Mouse (Mus musculus): ENCODE measurements around the gene Tufm.

Gene Tufm

GRCm38 (mm10) chr7:126501684-126502022, 14.5 kb downstream of the Tufm start:
- no peak for DNase-seq (ENCODE audit: low spot score)

GRCm38 (mm10) chr7:126502023-126502741, 15.0 kb downstream of the Tufm start:
- peak; percentile 93 for DNase-seq (ENCODE audit: low spot score)

DNA sequence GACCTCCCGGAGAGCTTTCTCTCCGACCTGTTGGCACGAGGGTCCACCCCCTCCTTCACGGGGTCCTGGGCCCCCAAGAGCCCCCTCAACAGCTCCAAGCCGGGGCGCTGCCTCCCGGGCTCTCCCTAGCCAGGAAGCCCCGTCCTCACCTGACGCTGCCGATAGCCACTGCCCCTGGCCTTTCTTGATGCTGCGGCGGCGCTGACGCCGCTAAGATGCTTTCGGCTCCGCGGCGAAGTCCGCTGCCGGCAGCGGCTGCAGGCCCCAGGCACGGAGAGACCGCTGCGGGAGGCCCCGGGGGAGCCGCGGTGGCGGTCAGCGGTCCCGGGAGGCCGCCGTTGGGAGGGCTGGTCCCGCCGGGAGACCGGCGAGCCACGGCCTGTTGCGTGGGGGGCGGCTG, 15.6 kb downstream of the Tufm start:
- DNase-seq (ENCODE audit: low spot score) = no peak

DNA sequence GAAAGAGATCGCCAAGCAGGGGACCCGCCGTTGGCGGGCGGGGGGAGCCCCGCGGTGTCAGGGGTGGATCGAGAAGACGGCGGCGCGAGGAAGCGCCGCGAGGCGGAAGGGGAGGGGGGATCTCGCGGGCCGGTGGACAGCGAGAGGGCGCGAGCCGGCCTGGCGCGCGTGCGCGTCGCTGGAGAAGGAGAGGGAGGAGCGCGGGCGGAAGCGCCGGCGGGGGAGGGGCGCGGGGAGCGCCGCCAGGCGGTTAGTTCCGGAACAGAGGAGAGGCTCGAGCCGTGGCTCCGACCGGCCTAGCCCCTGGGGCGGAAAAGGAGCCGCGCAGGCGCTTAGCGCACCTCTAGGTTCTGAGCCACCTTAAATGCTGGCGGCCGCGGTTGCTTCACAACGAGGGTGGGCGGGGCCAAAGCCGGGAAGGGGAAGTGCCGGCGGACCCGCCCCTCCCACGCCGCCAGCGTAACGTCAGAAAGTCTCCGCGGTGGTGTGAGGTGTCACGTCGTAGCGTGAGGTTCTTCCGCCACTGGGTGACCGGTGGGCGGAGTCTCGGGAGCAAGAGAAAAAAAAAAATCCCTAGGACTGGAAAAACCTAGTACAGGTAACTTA, 16.2 kb downstream of the Tufm start, which contains the start of gene Atxn2l:
Gene Atxn2l (minus strand): TSS at position 165 of the 606 bp plus-strand sequence.
- DNase-seq (ENCODE audit: low spot score) = peak; percentile 98

- no peak for DNase-seq (ENCODE audit: low spot score)
These were observed 17.8 kb downstream of the Tufm start for GRCm38 (mm10) chr7:126504913-126505312.

DNA sequence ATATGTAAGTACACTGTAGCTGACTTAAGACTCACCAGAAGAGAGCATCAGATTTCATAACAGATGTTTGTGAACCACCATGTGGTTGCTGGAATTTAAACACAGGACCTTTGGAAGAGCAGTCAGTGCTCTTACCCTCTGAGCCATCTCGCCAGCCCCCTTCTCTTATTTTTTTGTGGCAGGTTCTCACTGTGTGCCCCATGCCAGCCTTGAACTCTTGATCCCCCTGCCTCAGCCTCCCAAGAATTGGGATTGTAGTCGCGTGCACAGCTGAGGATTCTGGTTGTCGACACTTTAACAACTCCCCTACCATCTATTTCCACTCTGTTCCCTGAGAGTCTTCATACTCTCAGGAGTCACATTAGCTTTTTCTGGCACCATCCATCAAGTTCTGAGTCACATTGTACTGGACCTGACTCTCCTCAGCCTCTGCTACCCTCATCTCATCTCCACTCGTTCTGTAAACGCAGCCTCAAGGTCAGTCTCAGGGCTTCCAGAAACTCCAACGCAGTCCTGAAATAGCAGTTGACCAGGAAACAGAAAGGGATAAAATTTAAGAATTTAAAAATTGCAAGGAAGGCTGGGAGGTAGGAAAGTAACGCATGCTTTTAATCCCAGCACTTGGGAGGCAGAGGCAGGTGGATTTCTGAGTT, 20.1 kb downstream of the Tufm start:
- no peak for DNase-seq (ENCODE audit: low spot score)

- no peak for DNase-seq (ENCODE audit: low spot score)
These were observed 24.1 kb downstream of the Tufm start for GRCm38 (mm10) chr7:126511287-126511686.

- no peak for DNase-seq (ENCODE audit: low spot score)
These were observed 31.2 kb downstream of the Tufm start for GRCm38 (mm10) chr7:126518261-126518941.

- no peak for DNase-seq (ENCODE audit: low spot score)
These were observed 32.4 kb downstream of the Tufm start for GRCm38 (mm10) chr7:126519513-126519912.

- peak; percentile 51 for DNase-seq (ENCODE audit: low spot score)
These were observed 36.2 kb downstream of the Tufm start for GRCm38 (mm10) chr7:126523316-126523715.

GRCm38 (mm10) chr7:126528166-126528577, 41.0 kb downstream of the Tufm start:
- peak; percentile 53 for DNase-seq (ENCODE audit: low spot score)

GRCm38 (mm10) chr7:126533434-126533833, 46.3 kb downstream of the Tufm start:
- no peak for DNase-seq (ENCODE audit: low spot score)

DNA sequence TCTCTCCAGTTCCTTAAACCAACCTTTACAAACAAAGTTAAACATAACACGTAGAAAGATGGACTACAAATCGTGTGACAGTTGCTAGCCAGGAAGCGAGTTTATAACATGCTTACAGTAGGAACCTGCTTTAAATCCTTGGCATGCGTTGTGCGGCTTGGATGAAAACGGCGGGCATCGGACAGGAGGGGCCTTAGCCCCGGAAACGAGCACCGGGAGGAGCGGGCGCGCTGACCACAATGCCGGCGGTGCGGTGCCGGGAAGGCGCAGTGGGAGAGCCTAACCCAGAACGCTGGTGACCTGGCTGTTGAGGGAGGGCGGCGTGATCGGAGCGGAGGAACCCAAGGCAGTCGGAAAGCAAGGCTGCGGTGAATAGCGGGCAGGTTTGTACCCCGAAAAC, 48.6 kb downstream of the Tufm start:
- DNase-seq (ENCODE audit: low spot score) = no peak

- DNase-seq (ENCODE audit: low spot score) = no peak
These were observed 49.3 kb downstream of the Tufm start for GRCm38 (mm10) chr7:126536466-126536865.

- DNase-seq (ENCODE audit: low spot score) = no peak
These were observed 50.8 kb downstream of the Tufm start for GRCm38 (mm10) chr7:126537820-126538585.
